Mouse (Mus musculus) sigmoid colon, adult 10 weeks (tissue): ENCODE data around the gene Gadd45b. TPM values are rescaled to one million over a fixed set of nuclear protein-coding genes. Genes with fewer than 3 reads are reported as not detected.

Source experiments
- polyA plus RNA-seq: library from polyadenylated mRNA; stranded (reverse); fragments of 350-450 nt; fragmentation: Illumina TruSeq; extraction: RNeasy Lipid Tissue Mini Kit (QIAGEN cat#74804); gene quantifications from one replicate; pipeline ENCODE4 v1.2.3, GENCODE M21; 2014; ENCODE audit warnings: low read depth, low replicate concordance

The Gadd45b gene
- polyA plus RNA-seq, result 12.3 TPM

GRCm38 (mm10) chr10:80929299-80930226 lies at the start of gene Gadd45b:
Gadd45b (plus strand) TSS chr10:80930073.

GRCm38 (mm10) chr10:80900318-80901247 lies 29.3 kb upstream of the Gadd45b start, which contains the start of gene Timm13:
Timm13 (minus strand) TSS chr10:80900969.

GRCm38 (mm10) chr10:80917779-80918434 lies 12.0 kb upstream of the Gadd45b start, which contains the start of gene Lmnb2:
Lmnb2 (minus strand) TSS chr10:80918245.

Other genes starting within 250 kb of the Gadd45b start
- 4.6 TPM for gene Mob3a, start 228.1 kb upstream of the Gadd45b start, polyA plus RNA-seq
- gene Izumo4, start 227.9 kb upstream of the Gadd45b start, polyA plus RNA-seq, result 3.5 TPM
- 14.0 TPM for gene Ap3d1, start 187.8 kb upstream of the Gadd45b start, polyA plus RNA-seq
- 3.0 TPM for gene Dot1l, start 174.9 kb upstream of the Gadd45b start, polyA plus RNA-seq
- 2.4 TPM for gene Sf3a2, start 131.9 kb upstream of the Gadd45b start, polyA plus RNA-seq
- gene Plekhj1, start 131.4 kb upstream of the Gadd45b start, polyA plus RNA-seq, result 3.9 TPM
- not detected for gene Amh, start 124.8 kb upstream of the Gadd45b start, polyA plus RNA-seq
- not detected for gene Jsrp1, start 116.6 kb upstream of the Gadd45b start, polyA plus RNA-seq
- gene Oaz1, start 103.4 kb upstream of the Gadd45b start, polyA plus RNA-seq, result 116 TPM
- gene Lingo3, start 86.0 kb upstream of the Gadd45b start, polyA plus RNA-seq, result not detected
- gene Lsm7, start 74.9 kb upstream of the Gadd45b start, polyA plus RNA-seq, result 2.8 TPM
- not detected for gene Sppl2b, start 74.8 kb upstream of the Gadd45b start, polyA plus RNA-seq
- gene Tmprss9, start 58.2 kb upstream of the Gadd45b start, polyA plus RNA-seq, result not detected
- gene Timm13, start 29.1 kb upstream of the Gadd45b start, polyA plus RNA-seq, result not detected
- 1.2 TPM for gene Lmnb2, start 11.8 kb upstream of the Gadd45b start, polyA plus RNA-seq
- gene Gng7, start 84.9 kb downstream of the Gadd45b start, polyA plus RNA-seq, result 0.76 TPM
- not detected for gene Diras1, start 95.6 kb downstream of the Gadd45b start, polyA plus RNA-seq
- gene Slc39a3, start 107.4 kb downstream of the Gadd45b start, polyA plus RNA-seq, result 0.41 TPM
- 1.3 TPM for gene Sgta, start 130.1 kb downstream of the Gadd45b start, polyA plus RNA-seq
- not detected for gene Thop1, start 140.0 kb downstream of the Gadd45b start, polyA plus RNA-seq
- 0.79 TPM for gene Creb3l3, start 168.8 kb downstream of the Gadd45b start, polyA plus RNA-seq
- gene Map2k2, start 175.8 kb downstream of the Gadd45b start, polyA plus RNA-seq, result 3.0 TPM
- gene Zbtb7a, start 205.1 kb downstream of the Gadd45b start, polyA plus RNA-seq, result 48.6 TPM
- gene Pias4, start 237.8 kb downstream of the Gadd45b start, polyA plus RNA-seq, result not detected
- gene Eef2, start 246.6 kb downstream of the Gadd45b start, polyA plus RNA-seq, result 12.4 TPM